Mouse (Mus musculus): ENCODE results near the gene Skor1.

The Skor1 gene

GRCm38 (mm10) chr9:63091101-63091921 lies 57.5 kb downstream of the Skor1 start:
- peak; percentile 63 for DNase-seq (ENCODE audit: low spot score)

DNA sequence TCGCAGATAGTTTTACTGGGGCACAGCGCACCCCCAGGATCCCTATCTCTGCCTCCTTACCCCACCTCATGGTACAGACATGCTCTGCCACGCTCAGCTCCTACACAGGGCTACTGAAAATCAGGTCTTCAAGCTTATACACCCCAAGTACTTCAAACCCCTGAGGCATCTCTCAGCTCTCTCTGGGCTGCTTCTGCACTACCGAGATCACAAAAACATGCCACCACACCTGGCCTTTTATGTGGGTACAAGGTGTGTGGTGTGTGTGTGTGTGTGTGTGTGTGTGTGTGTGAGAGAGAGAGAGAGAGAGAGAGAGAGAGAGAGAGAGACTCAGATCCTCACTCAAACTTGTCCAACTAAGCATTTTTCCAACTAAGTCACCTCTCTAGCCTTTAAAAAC lies 59.6 kb downstream of the Skor1 start:
- no peak for DNase-seq (ENCODE audit: low spot score)

Data from lung, postnatal 25 days (tissue).